ENCODE assay signal across 7 mouse cellular contexts in genomic region chr3:89396654-89397005, GRCm38 (mm10). TPM values are rescaled to one million over a fixed set of nuclear protein-coding genes. Genes with fewer than 3 reads are reported as not detected.
DNase-seq lines count a peak whose midpoint lies in the region; ATAC-seq and TF ChIP-seq lines count a peak whose summit lies in the region.

No protein-coding gene starts in this region.

- no peak for TF ChIP-seq POLR2A in liver, adult 2 months (IDR thresholded peaks at IDR 0.05; ENCODE audit: extremely low read depth, insufficient read depth, low read length)
- TF ChIP-seq POLR2A in embryonic fibroblast, embryonic 13.5 days (IDR thresholded peaks at IDR 0.05; ENCODE audit: low read depth, low read length), result no peak

- H3K4me3 ChIP-seq in liver, adult 2 months (ENCODE audit: insufficient read depth, low read depth, low read length), result peak overlapping the region; percentile 85
- H3K4me3 ChIP-seq in embryonic fibroblast, embryonic 13.5 days (ENCODE audit: insufficient read depth, low read length), result 0 out of 2 replicates have a peak overlapping the region, but pooled peaks have one; percentile 1
- peak overlapping the region; percentile 55 for H3K4me3 ChIP-seq in limb, embryonic 11.5 days (ENCODE audit: low read depth, low read length)
- peak overlapping the region; percentile 48; the same call in 1 of the 2 replicates for H3K4me3 ChIP-seq in neural tube, embryonic 15.5 days (replicated peaks)

- peak overlapping the region; percentile 99 for H3K4me2 ChIP-seq in limb, embryonic 11.5 days (ENCODE audit: low read depth, severe bottlenecking)
- H3K4me2 ChIP-seq in neural tube, embryonic 15.5 days, result peak overlapping the region; percentile 97

- ATAC-seq in limb, embryonic 11.5 days (ENCODE audit: insufficient number of reproducible peaks, low FRiP score, low TSS enrichment, low read depth), result no peak
- no peak for ATAC-seq in neural tube, embryonic 15.5 days (ENCODE audit: low FRiP score)

- H3K36me3 ChIP-seq in liver, adult 2 months (ENCODE audit: control insufficient read depth, insufficient read depth, low read length), result peaks cover 2% of the 10 kb centered on the region; the same call in 1 of the 2 replicates
- H3K36me3 ChIP-seq in limb, embryonic 11.5 days (ENCODE audit: control insufficient read depth, insufficient read depth, low read length), result no peaks in the 10 kb centered on the region
- H3K36me3 ChIP-seq in neural tube, embryonic 15.5 days, result peaks cover 10% of the 10 kb centered on the region

- H3K79me2 ChIP-seq in liver, adult 2 months (ENCODE audit: control insufficient read depth, insufficient read depth, low read length), result peaks cover 12% of the 10 kb centered on the region; the same call in 1 of the 2 replicates

- no peak for TF ChIP-seq CTCF in liver, adult 2 months (IDR thresholded peaks at IDR 0.05; ENCODE audit: low read depth, low read length)
- TF ChIP-seq CTCF in embryonic fibroblast, embryonic 13.5 days (IDR thresholded peaks at IDR 0.05; ENCODE audit: borderline replicate concordance, insufficient read depth, low read length), result no peak

- DNase-seq in liver, adult 2 months (ENCODE audit: extremely low read depth, low read depth, low spot score), result no peak
- no peak for DNase-seq in liver
- DNase-seq in limb, embryonic 11.5 days (ENCODE audit: low spot score), result peak; percentile 32
- no peak for DNase-seq in adrenal gland, postnatal 36 days
- no peak for DNase-seq in embryo, embryonic 9.5 days (ENCODE audit: extremely low spot score)

- H3K27ac ChIP-seq in liver, adult 2 months (replicated peaks; ENCODE audit: insufficient read depth, low read depth, low read length), result peak overlapping the region; percentile 79
- H3K27ac ChIP-seq in embryonic fibroblast, embryonic 13.5 days (ENCODE audit: insufficient read depth, low read length), result peak overlapping the region; percentile 42
- no peak overlapping the region for H3K27ac ChIP-seq in limb, embryonic 11.5 days (replicated peaks; ENCODE audit: low read depth, low read length)
- H3K27ac ChIP-seq in neural tube, embryonic 15.5 days (replicated peaks), result no peak overlapping the region

- H3K4me1 ChIP-seq in liver, adult 2 months (ENCODE audit: control insufficient read depth, insufficient read depth, low read length), result peaks cover 4% of the 10 kb centered on the region; the same call in 1 of the 2 replicates
- no peaks in the 10 kb centered on the region; the same call in 1 of the 2 replicates for H3K4me1 ChIP-seq in embryonic fibroblast, embryonic 13.5 days (ENCODE audit: control insufficient read depth, insufficient read depth, low read length)
- peaks cover 28% of the 10 kb centered on the region for H3K4me1 ChIP-seq in limb, embryonic 11.5 days (ENCODE audit: control insufficient read depth, insufficient read depth, low read length)
- peaks cover 50% of the 10 kb centered on the region for H3K4me1 ChIP-seq in neural tube, embryonic 15.5 days

- H3K9ac ChIP-seq in liver, adult 2 months (ENCODE audit: low read depth, low read length), result peak overlapping the region; percentile 92
- H3K9ac ChIP-seq in limb, embryonic 11.5 days (ENCODE audit: low read length), result peak overlapping the region; percentile 65
- no peak overlapping the region for H3K9ac ChIP-seq in neural tube, embryonic 15.5 days (replicated peaks)

- H3K27me3 ChIP-seq in liver, adult 2 months (ENCODE audit: control insufficient read depth, insufficient read depth, low read length), result no peaks in the 10 kb centered on the region
- peaks cover 6% of the 10 kb centered on the region; the same call in 1 of the 2 replicates for H3K27me3 ChIP-seq in limb, embryonic 11.5 days (ENCODE audit: control insufficient read depth, insufficient read depth, low read length)
- H3K27me3 ChIP-seq in neural tube, embryonic 15.5 days (replicated peaks), result peaks cover 30% of the 10 kb centered on the region

- WGBS in liver, adult 2 months, result 0% methylated on average over 4 of the region's 4 CpGs
- 0% methylated on average over 4 of the region's 4 CpGs for WGBS in limb, embryonic 11.5 days
- WGBS in neural tube, embryonic 15.5 days, result under 1% methylated on average over 4 of the region's 4 CpGs

- no peaks in the 10 kb centered on the region for H3K9me3 ChIP-seq in limb, embryonic 11.5 days (ENCODE audit: control insufficient read depth, low read length)
- no peaks in the 10 kb centered on the region for H3K9me3 ChIP-seq in neural tube, embryonic 15.5 days (replicated peaks)

RNA-seq across cellular contexts. Expression of gene Zbtb7b, which starts 2.1 kb away (rescaled TPM):
- total RNA-seq in liver, adult 2 months (2014; rRNA removed), result 28.9 and 31.9 TPM in 2 replicates
- 85.0 and 87.2 TPM in 2 replicates for polyA plus RNA-seq in liver, adult 2 months (2012; rRNA removed)
- polyA plus RNA-seq in embryonic fibroblast, embryonic 13.5 days (2011; ENCODE audit: insufficient read length, low read depth, missing spikeins), result 46.9 and 56.0 TPM in 2 replicates
- polyA plus RNA-seq in limb, embryonic 11.5 days (2014; fragmentation: Nextera tagmentation; extraction: Ambion mirVana), result 0.41 and 0.45 TPM in 2 replicates
- polyA plus RNA-seq in neural tube, embryonic 15.5 days (2015; fragmentation: Nextera tagmentation; extraction: Ambion mirVana), result 0.73 and 1.5 TPM in 2 replicates
- 10 to 100 TPM; 71.9 to 85.2 TPM for total RNA-seq in adrenal gland, postnatal 36 days (2021)

RNA-seq across cellular contexts. Expression of gene Lenep, which starts 6.0 kb away (rescaled TPM):
- not detected in 2 replicates for total RNA-seq in liver, adult 2 months (2014; rRNA removed)
- not detected in 2 replicates for polyA plus RNA-seq in liver, adult 2 months (2012; rRNA removed)
- polyA plus RNA-seq in embryonic fibroblast, embryonic 13.5 days (2011; ENCODE audit: insufficient read length, low read depth, missing spikeins), result not detected in 2 replicates
- 0.61 TPM in 1 of 2 replicates, not detected in the other for polyA plus RNA-seq in limb, embryonic 11.5 days (2014; fragmentation: Nextera tagmentation; extraction: Ambion mirVana)
- 0.18 and 2.1 TPM in 2 replicates for polyA plus RNA-seq in neural tube, embryonic 15.5 days (2015; fragmentation: Nextera tagmentation; extraction: Ambion mirVana)
- 1 to 10 TPM in 1 of 2 experiments, under 1 TPM in 1; 0.40 to 1.3 TPM for total RNA-seq in adrenal gland, postnatal 36 days (2021)

RNA-seq across cellular contexts. Expression of gene Flad1, which starts 15.0 kb away (rescaled TPM):
- total RNA-seq in liver, adult 2 months (2014; rRNA removed), result 29.0 and 33.0 TPM in 2 replicates
- 62.6 and 67.3 TPM in 2 replicates for polyA plus RNA-seq in liver, adult 2 months (2012; rRNA removed)
- 10.9 and 11.2 TPM in 2 replicates for polyA plus RNA-seq in embryonic fibroblast, embryonic 13.5 days (2011; ENCODE audit: insufficient read length, low read depth, missing spikeins)
- polyA plus RNA-seq in limb, embryonic 11.5 days (2014; fragmentation: Nextera tagmentation; extraction: Ambion mirVana), result 19.0 and 21.9 TPM in 2 replicates
- 32.7 and 33.1 TPM in 2 replicates for polyA plus RNA-seq in neural tube, embryonic 15.5 days (2015; fragmentation: Nextera tagmentation; extraction: Ambion mirVana)
- total RNA-seq in adrenal gland, postnatal 36 days (2021), result 10 to 100 TPM; 23.3 to 30.0 TPM

RNA-seq across cellular contexts. Expression of gene Cks1b, which starts 21.6 kb away (rescaled TPM):
- total RNA-seq in liver, adult 2 months (2014; rRNA removed), result 3.0 and 6.0 TPM in 2 replicates
- 7.9 and 11.0 TPM in 2 replicates for polyA plus RNA-seq in liver, adult 2 months (2012; rRNA removed)
- polyA plus RNA-seq in embryonic fibroblast, embryonic 13.5 days (2011; ENCODE audit: insufficient read length, low read depth, missing spikeins), result 142 and 174 TPM in 2 replicates
- 774 and 797 TPM in 2 replicates for polyA plus RNA-seq in limb, embryonic 11.5 days (2014; fragmentation: Nextera tagmentation; extraction: Ambion mirVana)
- polyA plus RNA-seq in neural tube, embryonic 15.5 days (2015; fragmentation: Nextera tagmentation; extraction: Ambion mirVana), result 79.3 and 153 TPM in 2 replicates
- 10 to 100 TPM; 25.1 to 36.1 TPM for total RNA-seq in adrenal gland, postnatal 36 days (2021)

RNA-seq across cellular contexts. Expression of gene Shc1, which starts 21.6 kb away (rescaled TPM):
- 37.7 and 42.0 TPM in 2 replicates for total RNA-seq in liver, adult 2 months (2014; rRNA removed)
- 56.8 and 57.4 TPM in 2 replicates for polyA plus RNA-seq in liver, adult 2 months (2012; rRNA removed)
- 224 and 227 TPM in 2 replicates for polyA plus RNA-seq in embryonic fibroblast, embryonic 13.5 days (2011; ENCODE audit: insufficient read length, low read depth, missing spikeins)
- 55.7 and 64.5 TPM in 2 replicates for polyA plus RNA-seq in limb, embryonic 11.5 days (2014; fragmentation: Nextera tagmentation; extraction: Ambion mirVana)
- 22.0 and 35.3 TPM in 2 replicates for polyA plus RNA-seq in neural tube, embryonic 15.5 days (2015; fragmentation: Nextera tagmentation; extraction: Ambion mirVana)
- total RNA-seq in adrenal gland, postnatal 36 days (2021), result 10 to 100 TPM; 89.6 to 93.7 TPM

Comparison
In these comparisons a context has a peak if more than half of its experiments do, and no peak if none do; other contexts are left out.
1. H3K27ac ChIP-seq: peak in liver, adult 2 months (single experiment) and embryonic fibroblast, embryonic 13.5 days (single experiment); none in limb, embryonic 11.5 days (single experiment) and neural tube, embryonic 15.5 days (single experiment).
2. H3K4me3 ChIP-seq: peak in every context shown above with its lines; median percentile 85 in liver, adult 2 months; 55 in limb, embryonic 11.5 days; 48 in neural tube, embryonic 15.5 days; 1 in embryonic fibroblast, embryonic 13.5 days.
3. RNA of gene Zbtb7b, which starts 2.1 kb away (polyA plus RNA-seq): 85.0 to 87.2 TPM in liver, adult 2 months and 46.9 to 56.0 TPM in embryonic fibroblast, embryonic 13.5 days; 0.73 to 1.5 TPM in neural tube, embryonic 15.5 days and 0.41 to 0.45 TPM in limb, embryonic 11.5 days; every median in the first group is over 10 times any median in the second.